Mouse (Mus musculus) limb, embryonic 13.5 days (tissue): ENCODE results near the gene Vangl2. TPM values are rescaled to one million over a fixed set of nuclear protein-coding genes. Genes with fewer than 3 reads are reported as not detected.

Experiments
- ATAC-seq: fragments of 200-750 bp; cut with Nextera tagmentation; 2 replicates; pipeline ENCODE4 v1.8.0; 2017; ENCODE audit warnings: low read depth, moderate number of reproducible peaks, moderate TSS enrichment; ENCODE audit not compliant: low FRiP score
- H3K27ac ChIP-seq: fragments of 300-500 bp; sonication (generic); 2 replicates; pipeline ENCODE4 v1.5.1; 2015; ENCODE audit warnings: inconsistent platforms, mild to moderate bottlenecking, moderate library complexity
- H3K27me3 ChIP-seq: fragments of 300-500 bp; sonication (generic); 2 replicates; pipeline ENCODE4 v1.6.1; 2015; ENCODE audit warnings: mild to moderate bottlenecking, inconsistent platforms
- H3K36me3 ChIP-seq: fragments of 300-500 bp; sonication (generic); 2 replicates; pipeline ENCODE4 v1.6.1; 2015; ENCODE audit warnings: inconsistent platforms, mild to moderate bottlenecking, moderate library complexity
- H3K4me1 ChIP-seq: fragments of 300-500 bp; sonication (generic); 2 replicates; pipeline ENCODE4 v1.6.1; 2015; ENCODE audit warnings: inconsistent platforms
- H3K4me2 ChIP-seq: fragments of 300-500 bp; sonication (generic); replicated peaks from 2 replicates; pipeline ENCODE4 v1.6.1; 2015; ENCODE audit warnings: inconsistent platforms, mild to moderate bottlenecking, moderate library complexity
- H3K4me3 ChIP-seq: fragments of 300-500 bp; sonication (generic); 2 replicates; pipeline ENCODE4 v1.5.1; 2015; ENCODE audit warnings: moderate library complexity, mild to moderate bottlenecking, inconsistent platforms
- H3K9ac ChIP-seq: fragments of 300-500 bp; sonication (generic); 2 replicates; pipeline ENCODE4 v1.6.1; 2015; ENCODE audit warnings: mild to moderate bottlenecking, inconsistent platforms
- H3K9me3 ChIP-seq: fragments of 300-500 bp; sonication (generic); 2 replicates; pipeline ENCODE4 v1.6.1; 2016; ENCODE audit warnings: inconsistent platforms
- WGBS: fragments of 180-500 bp; shearing (Covaris S2); methylation state at CpG from one replicate; pipeline ENCODE4 v1.1.7; 2015; 5-methylcytosine and 5-hydroxymethylcytosine counted together
- polyA plus RNA-seq: library from polyadenylated mRNA; unstranded; fragments of >200 nt; fragmentation: Nextera tagmentation; extraction: Ambion mirVana; gene quantifications from 2 replicates; pipeline ENCODE4 v1.2.1, GENCODE M21; 2015

Gene Vangl2
- polyA plus RNA-seq, 1 experiment from 2014 or later: 20.7 TPM

DNA sequence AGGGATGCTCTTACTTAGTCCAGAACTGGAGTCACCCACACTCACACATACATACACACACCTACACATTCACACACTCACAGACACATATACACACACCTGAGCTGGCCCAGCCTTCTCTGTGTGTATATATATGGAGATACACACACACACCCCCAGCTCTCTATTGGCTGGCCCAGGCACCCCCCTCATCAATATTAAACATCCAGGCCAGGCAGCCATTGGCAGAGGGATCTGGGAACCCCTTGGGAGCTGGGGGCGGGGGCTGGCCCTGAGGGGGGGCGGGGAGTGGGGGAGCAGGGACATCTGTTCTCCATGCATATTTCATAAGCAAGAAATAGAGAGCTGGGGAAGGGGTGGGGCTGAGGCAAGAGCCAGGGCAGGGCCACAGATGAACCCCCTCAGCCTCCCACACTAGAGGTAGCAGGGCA, 29.3 kb upstream of the Vangl2 start, which contains the start of gene Nhlh1:
TSS of gene Nhlh1 (minus strand) at position 83 of the 431 bp plus-strand sequence.
- Histone ChIP-seq H3K27me3 (peaks cover 48% of the 10 kb centered on the region), H3K27ac (no peak within 1 kb of the TSS), H3K36me3 (no peaks in the 10 kb centered on the region), H3K4me1 (peaks cover 26% of the 10 kb centered on the region), H3K4me2 (no peak within 1 kb of the TSS), H3K4me3 (no peak within 1 kb of the TSS), H3K9ac (0 out of 2 replicates have a peak within 1 kb of the TSS, but pooled peaks have one; percentile 4), H3K9me3 (no peaks in the 10 kb centered on the region)
- peak; percentile 52 for ATAC-seq
- WGBS: 53% methylated on average over 2 of the region's 2 CpGs

GRCm38 (mm10) chr1:172056251-172056650, 28.0 kb upstream of the Vangl2 start:
- H3K4me3 ChIP-seq: no peak overlapping the region

GRCm38 (mm10) chr1:172053541-172054440, 25.5 kb upstream of the Vangl2 start:
- ATAC-seq: no peak
- Histone ChIP-seq H3K4me3 (peak overlapping the region; percentile 42), H3K36me3 (no peaks in the 10 kb centered on the region), H3K4me2 (peak overlapping the region; percentile 74), H3K4me1 (peaks cover 25% of the 10 kb centered on the region), H3K9me3 (no peaks in the 10 kb centered on the region), H3K27ac (no peak overlapping the region), H3K27me3 (peaks cover 74% of the 10 kb centered on the region), H3K9ac (peak overlapping the region; percentile 65)
- WGBS: 2% methylated on average over 42 of the region's 42 CpGs

More at GRCm38 (mm10) chr1:172056251-172056650, 28.0 kb upstream of the Vangl2 start:
- 76% methylated on average over 4 of the region's 4 CpGs for WGBS
- Histone ChIP-seq H3K36me3 (no peaks in the 10 kb centered on the region), H3K9me3 (no peaks in the 10 kb centered on the region), H3K27me3 (peaks cover 59% of the 10 kb centered on the region), H3K4me2 (no peak overlapping the region), H3K9ac (no peak overlapping the region), H3K4me1 (peaks cover 26% of the 10 kb centered on the region), H3K27ac (no peak overlapping the region)
- no peak for ATAC-seq

- peaks cover 74% of the 10 kb centered on the region for H3K27me3 ChIP-seq
Measured at GRCm38 (mm10) chr1:172052766-172053279, 24.6 kb upstream of the Vangl2 start.

GRCm38 (mm10) chr1:172049131-172049782, 21.0 kb upstream of the Vangl2 start:
- H3K4me1 ChIP-seq: peaks cover 34% of the 10 kb centered on the region
- H3K4me2 ChIP-seq: no peak overlapping the region
- H3K27ac ChIP-seq: no peak overlapping the region
- no peaks in the 10 kb centered on the region for H3K36me3 ChIP-seq
- ATAC-seq: 0 out of 2 replicates have a peak, but pooled peaks have one; percentile 16
- WGBS: 25% methylated on average over 13 of the region's 13 CpGs
- H3K9me3 ChIP-seq: no peaks in the 10 kb centered on the region
- no peak overlapping the region for H3K4me3 ChIP-seq
- peaks cover 51% of the 10 kb centered on the region for H3K27me3 ChIP-seq
- H3K9ac ChIP-seq: no peak overlapping the region

More at GRCm38 (mm10) chr1:172052766-172053279, 24.6 kb upstream of the Vangl2 start:
- Histone ChIP-seq H3K9me3 (no peaks in the 10 kb centered on the region), H3K27ac (no peak overlapping the region), H3K4me2 (peak overlapping the region; percentile 74), H3K9ac (no peak overlapping the region), H3K4me1 (peaks cover 28% of the 10 kb centered on the region), H3K36me3 (no peaks in the 10 kb centered on the region), H3K4me3 (peak overlapping the region; percentile 10; the same call in 1 of the 2 replicates)
- no peak for ATAC-seq
- WGBS: 11% methylated on average over 10 of the region's 10 CpGs

DNA sequence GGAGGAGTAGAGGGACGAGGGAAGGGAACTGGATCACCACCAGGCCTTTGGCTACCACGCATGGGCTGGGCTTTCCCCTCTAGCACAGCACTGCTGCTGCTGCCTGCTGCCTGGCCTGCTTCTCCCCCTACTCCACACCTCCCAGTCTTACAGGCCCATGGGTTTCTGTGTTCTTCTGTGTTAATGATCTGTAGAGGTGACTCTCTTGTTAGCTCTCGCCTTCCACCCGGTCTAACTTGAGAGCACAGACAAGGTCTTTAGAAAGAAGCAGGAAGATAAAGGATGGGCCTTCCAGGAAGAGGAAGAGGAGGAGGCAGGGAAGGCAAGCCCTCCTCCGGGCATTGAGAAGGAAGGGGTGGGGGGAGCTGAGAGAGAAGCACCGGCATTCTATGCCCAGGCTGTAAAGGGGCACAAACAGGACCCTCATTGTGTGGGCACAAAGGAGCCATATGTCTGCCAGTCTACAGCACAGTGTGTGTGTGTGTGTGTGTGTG, 20.0 kb upstream of the Vangl2 start:
- Histone ChIP-seq H3K27ac (peak overlapping the region; percentile 52; the same call in 1 of the 2 replicates), H3K27me3 (peaks cover 41% of the 10 kb centered on the region), H3K4me1 (peaks cover 24% of the 10 kb centered on the region), H3K9ac (peak overlapping the region; percentile 43), H3K9me3 (no peaks in the 10 kb centered on the region), H3K4me3 (peak overlapping the region; percentile 12; the same call in 1 of the 2 replicates), H3K4me2 (peak overlapping the region; percentile 14; the same call in 1 of the 2 replicates), H3K36me3 (no peaks in the 10 kb centered on the region)
- 30% methylated on average over 6 of the region's 6 CpGs for WGBS
- no peak for ATAC-seq

DNA sequence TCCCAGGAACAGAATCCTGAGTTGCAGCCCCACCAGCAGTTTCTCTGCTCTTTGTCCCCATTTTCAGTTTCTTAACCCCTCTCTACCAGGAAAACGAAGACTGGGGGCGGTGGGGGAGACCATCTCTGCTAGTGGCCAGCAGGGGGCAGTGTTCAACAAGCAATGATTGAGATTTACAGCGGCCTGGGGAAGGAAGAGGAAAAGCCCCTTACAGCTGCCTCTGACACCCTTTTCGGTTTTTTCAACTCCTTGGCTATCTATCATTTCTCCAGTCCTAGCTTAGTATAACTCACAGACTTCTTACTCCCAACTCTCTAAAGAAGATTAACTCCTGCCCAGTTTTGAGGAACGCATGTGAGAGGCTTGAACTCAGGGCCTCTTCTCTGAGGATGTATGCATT, 18.7 kb upstream of the Vangl2 start:
- Histone ChIP-seq H3K4me2 (no peak overlapping the region), H3K27me3 (peaks cover 28% of the 10 kb centered on the region), H3K9ac (no peak overlapping the region), H3K9me3 (no peaks in the 10 kb centered on the region), H3K4me3 (no peak overlapping the region), H3K36me3 (no peaks in the 10 kb centered on the region), H3K4me1 (peaks cover 22% of the 10 kb centered on the region), H3K27ac (no peak overlapping the region)
- 13% methylated on average over 5 of the region's 5 CpGs for WGBS
- ATAC-seq: peak; percentile 42; the same call in 1 of the 2 replicates

DNA sequence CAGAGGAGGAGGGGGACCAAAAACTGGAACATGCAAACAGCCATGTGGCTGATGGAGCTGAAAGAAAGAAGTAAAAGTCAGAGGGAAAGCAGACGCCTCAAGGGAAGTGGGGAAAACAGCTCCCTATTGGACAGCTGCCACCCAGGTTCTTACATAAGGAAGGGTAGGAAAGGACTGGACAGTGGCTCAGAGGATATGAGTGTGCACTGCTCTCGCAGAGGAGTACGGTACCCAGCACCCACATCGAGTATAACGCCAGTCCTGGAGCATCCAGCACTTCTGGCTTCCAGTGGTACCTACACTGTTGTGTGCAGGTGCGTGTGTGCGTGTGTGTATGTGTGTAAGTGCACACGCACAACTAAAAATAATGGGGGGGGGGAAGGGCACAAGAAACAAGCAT, 18.2 kb upstream of the Vangl2 start:
- WGBS: 68% methylated on average over 8 of the region's 8 CpGs
- no peak for ATAC-seq

DNA sequence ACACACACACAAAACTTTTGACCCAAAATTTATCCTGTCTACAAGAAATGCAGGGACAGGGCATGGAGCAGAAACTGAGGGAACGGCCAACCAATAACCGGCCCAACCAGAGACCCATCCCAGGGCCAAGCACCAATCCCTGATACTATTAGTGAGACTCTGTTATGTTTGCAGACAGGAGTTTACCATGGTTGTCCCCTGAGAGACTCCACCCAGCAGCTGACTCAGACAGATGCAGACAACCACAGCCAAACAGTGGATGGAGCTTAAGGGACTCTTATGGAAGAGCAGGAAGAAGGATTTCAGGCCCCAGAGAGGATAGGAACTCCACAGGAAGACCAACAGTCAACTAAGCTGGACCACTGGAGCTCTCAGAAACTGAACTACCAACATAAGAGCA, 1.7 kb upstream of the Vangl2 start:
- Histone ChIP-seq H3K36me3 (no peaks in the 10 kb centered on the region), H3K9me3 (no peaks in the 10 kb centered on the region), H3K4me3 (no peak overlapping the region), H3K27ac (no peak overlapping the region), H3K4me1 (peaks cover 21% of the 10 kb centered on the region), H3K27me3 (no peaks in the 10 kb centered on the region), H3K4me2 (no peak overlapping the region), H3K9ac (no peak overlapping the region)
- 98% methylated on average over 2 of the region's 2 CpGs for WGBS
- no peak for ATAC-seq

More for the DNA sequence above, 18.2 kb upstream of the Vangl2 start:
- Histone ChIP-seq H3K9me3 (no peaks in the 10 kb centered on the region), H3K36me3 (no peaks in the 10 kb centered on the region), H3K9ac (no peak overlapping the region), H3K4me2 (no peak overlapping the region), H3K4me1 (peaks cover 22% of the 10 kb centered on the region), H3K4me3 (no peak overlapping the region), H3K27ac (no peak overlapping the region), H3K27me3 (peaks cover 23% of the 10 kb centered on the region)

DNA sequence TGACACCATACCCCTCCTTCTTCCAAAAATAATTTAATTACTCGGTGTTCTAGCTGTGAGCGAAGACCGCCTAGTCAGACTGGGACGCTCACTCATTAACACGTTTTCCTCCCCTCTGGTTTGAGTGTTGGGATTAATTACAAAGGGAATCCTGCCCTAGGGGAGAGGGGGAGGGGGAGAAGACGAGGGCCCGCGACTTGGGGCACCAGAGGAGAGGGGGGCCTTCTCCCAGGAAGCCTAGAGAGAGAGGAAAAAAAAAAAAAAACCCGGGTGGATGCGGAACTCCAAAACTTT, 488 bp downstream of the Vangl2 start:
- 7% methylated on average over 10 of the region's 10 CpGs for WGBS

DNA sequence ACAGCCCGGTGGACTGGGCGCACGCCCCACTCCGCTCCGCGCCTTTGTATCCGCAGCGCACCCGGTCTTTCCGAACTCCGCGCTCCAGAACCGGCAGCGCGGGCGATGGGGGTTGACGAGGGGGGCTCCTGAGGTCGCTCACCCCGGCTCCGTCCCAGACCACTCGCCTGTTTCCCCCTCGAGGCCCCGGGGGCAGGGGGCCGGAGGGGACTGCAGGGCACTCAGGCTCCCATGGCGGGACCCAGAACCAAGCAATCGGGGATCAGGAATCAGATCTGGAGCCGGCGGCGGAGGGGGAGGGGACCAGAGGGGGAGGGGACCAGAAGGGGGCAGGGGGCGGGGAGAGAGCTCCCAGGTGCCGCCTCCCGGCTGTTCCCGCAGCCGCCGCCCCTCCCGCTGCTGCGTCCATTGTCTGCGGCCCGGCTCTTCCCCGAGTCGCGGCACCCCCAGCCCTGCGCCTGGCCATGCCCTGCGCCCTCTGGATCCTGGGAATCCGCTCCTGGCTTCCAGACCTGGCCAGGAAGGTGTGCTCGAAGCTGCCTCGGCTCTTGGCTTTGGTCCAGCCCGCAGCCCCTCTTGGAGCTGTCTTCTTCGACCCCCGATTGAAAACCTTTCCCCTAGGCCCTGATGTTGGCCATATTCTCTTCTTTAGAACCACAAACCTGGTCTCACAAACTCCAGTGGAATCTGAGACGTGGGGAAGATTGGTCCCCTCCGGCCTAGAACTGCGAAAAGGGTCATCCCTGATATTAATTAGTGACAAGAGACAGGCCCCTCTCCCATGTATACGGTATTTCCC, 1.0 kb downstream of the Vangl2 start:
- H3K36me3 ChIP-seq: peaks cover 13% of the 10 kb centered on the region; the same call in 1 of the 2 replicates
- peak overlapping the region; percentile 96 for H3K27ac ChIP-seq
- H3K27me3 ChIP-seq: no peaks in the 10 kb centered on the region
- no peaks in the 10 kb centered on the region for H3K9me3 ChIP-seq
- H3K4me1 ChIP-seq: peaks cover 44% of the 10 kb centered on the region
- under 1% methylated on average over 48 of the region's 54 CpGs for WGBS
- H3K9ac ChIP-seq: peak overlapping the region; percentile 95
- peak overlapping the region; percentile 90 for H3K4me3 ChIP-seq
- peak overlapping the region; percentile 67 for H3K4me2 ChIP-seq
- peak; percentile 84 for ATAC-seq

More for the DNA sequence above, 488 bp downstream of the Vangl2 start:
- Histone ChIP-seq H3K4me3 (peak overlapping the region; percentile 90), H3K9ac (peak overlapping the region; percentile 95), H3K27me3 (no peaks in the 10 kb centered on the region), H3K36me3 (peaks cover 10% of the 10 kb centered on the region; the same call in 1 of the 2 replicates), H3K9me3 (no peaks in the 10 kb centered on the region), H3K4me2 (peak overlapping the region; percentile 67), H3K27ac (peak overlapping the region; percentile 96), H3K4me1 (peaks cover 39% of the 10 kb centered on the region)
- ATAC-seq: no peak
